Mouse (Mus musculus) embryonic facial prominence, embryonic 10.5 days (tissue): ENCODE results near the gene Psen1. TPM values are rescaled to one million over a fixed set of nuclear protein-coding genes. Genes with fewer than 3 reads are reported as not detected.

Experiments
- DNase-seq: peaks from one replicate; pipeline ENCODE4 v3.0.0-alpha.2; 2017; ENCODE audit warnings: low spot score
- H3K27ac ChIP-seq: fragments of 300-500 bp; sonication (generic); replicated peaks from 2 replicates; pipeline ENCODE4 v1.5.1; 2016; ENCODE audit warnings: mild to moderate bottlenecking
- H3K27me3 ChIP-seq: fragments of 300-500 bp; sonication (generic); replicated peaks from 2 replicates; pipeline ENCODE4 v1.6.1; 2016; ENCODE audit warnings: low read depth, mild to moderate bottlenecking; ENCODE audit not compliant: poor library complexity, severe bottlenecking
- H3K36me3 ChIP-seq: fragments of 300-500 bp; sonication (generic); replicated peaks from 2 replicates; pipeline ENCODE4 v1.6.1; 2016; ENCODE audit warnings: mild to moderate bottlenecking, moderate library complexity
- H3K4me1 ChIP-seq: fragments of 300-500 bp; sonication (generic); 2 replicates; pipeline ENCODE4 v1.6.1; 2016
- H3K4me3 ChIP-seq: fragments of 300-500 bp; sonication (generic); 2 replicates; pipeline ENCODE4 v1.5.1; 2016; ENCODE audit warnings: mild to moderate bottlenecking, moderate library complexity
- H3K9me3 ChIP-seq: fragments of 300-500 bp; sonication (generic); 2 replicates; pipeline ENCODE4 v1.6.1; 2016; ENCODE audit warnings: mild to moderate bottlenecking
- WGBS: fragments of 180-500 bp; shearing (Covaris S2); methylation state at CpG from one replicate; pipeline ENCODE4 v1.1.7; 2016; 5-methylcytosine and 5-hydroxymethylcytosine counted together
- polyA plus RNA-seq: library from polyadenylated mRNA; unstranded; fragments of >200 nt; fragmentation: Nextera tagmentation; extraction: Ambion mirVana; gene quantifications from 2 replicates; pipeline ENCODE4 v1.2.1, GENCODE M21; 2016

The Psen1 gene
- polyA plus RNA-seq, 1 experiment from 2014 or later = 61.4 TPM

GRCm38 (mm10) chr12:83765965-83766603 is 78.1 kb downstream of the Psen1 start:
- H3K4me3 ChIP-seq = no peak overlapping the region
- 66% methylated on average over 13 of the region's 13 CpGs for WGBS
- H3K4me1 ChIP-seq = peaks cover 84% of the 10 kb centered on the region
- peak; percentile 56 for DNase-seq
- H3K9me3 ChIP-seq = no peaks in the 10 kb centered on the region
- peak overlapping the region; percentile 63 for H3K27ac ChIP-seq
- no peaks in the 10 kb centered on the region for H3K36me3 ChIP-seq
- peaks cover 37% of the 10 kb centered on the region for H3K27me3 ChIP-seq

- Histone ChIP-seq H3K4me1 (peaks cover 69% of the 10 kb centered on the region), H3K36me3 (no peaks in the 10 kb centered on the region), H3K27me3 (peaks cover 37% of the 10 kb centered on the region), H3K4me3 (no peak overlapping the region), H3K9me3 (no peaks in the 10 kb centered on the region), H3K27ac (0 out of 2 replicates have a peak overlapping the region, but pooled peaks have one; percentile 51)
- 72% methylated on average over 9 of the region's 9 CpGs for WGBS
- no peak for DNase-seq
These were observed 79.9 kb downstream of the Psen1 start for GRCm38 (mm10) chr12:83767833-83768232.

GRCm38 (mm10) chr12:83768235-83768899 is 80.4 kb downstream of the Psen1 start:
- no peak for DNase-seq
- H3K36me3 ChIP-seq = no peaks in the 10 kb centered on the region
- no peaks in the 10 kb centered on the region for H3K9me3 ChIP-seq
- H3K27me3 ChIP-seq = peaks cover 33% of the 10 kb centered on the region
- H3K4me3 ChIP-seq = no peak overlapping the region
- WGBS = 82% methylated on average over 14 of the region's 14 CpGs
- H3K4me1 ChIP-seq = peaks cover 64% of the 10 kb centered on the region
- no peak overlapping the region for H3K27ac ChIP-seq

- peak; percentile 82 for DNase-seq
- no peaks in the 10 kb centered on the region for H3K36me3 ChIP-seq
- peaks cover 55% of the 10 kb centered on the region for H3K4me1 ChIP-seq
- 7% methylated on average over 25 of the region's 25 CpGs for WGBS
- peak overlapping the region; percentile 35; the same call in 1 of the 2 replicates for H3K27ac ChIP-seq
- peaks cover 23% of the 10 kb centered on the region for H3K27me3 ChIP-seq
- no peaks in the 10 kb centered on the region for H3K9me3 ChIP-seq
- peak overlapping the region; percentile 38 for H3K4me3 ChIP-seq
These were observed 82.7 kb downstream of the Psen1 start for GRCm38 (mm10) chr12:83770418-83771256.

GRCm38 (mm10) chr12:83775621-83776020 is 87.7 kb downstream of the Psen1 start:
- peaks cover 16% of the 10 kb centered on the region for H3K4me1 ChIP-seq
- 67% methylated on average over 12 of the region's 12 CpGs for WGBS
- H3K36me3 ChIP-seq = no peaks in the 10 kb centered on the region

GRCm38 (mm10) chr12:83776766-83777165 is 88.8 kb downstream of the Psen1 start:
- no peak for DNase-seq
- no peaks in the 10 kb centered on the region for H3K9me3 ChIP-seq
- H3K4me1 ChIP-seq = peaks cover 14% of the 10 kb centered on the region
- 89% methylated on average over 7 of the region's 7 CpGs for WGBS
- no peak overlapping the region for H3K27ac ChIP-seq
- no peak overlapping the region for H3K4me3 ChIP-seq
- H3K36me3 ChIP-seq = no peaks in the 10 kb centered on the region
- peaks cover 8% of the 10 kb centered on the region; the same call in 1 of the 2 replicates for H3K27me3 ChIP-seq

More at GRCm38 (mm10) chr12:83775621-83776020, 87.7 kb downstream of the Psen1 start:
- no peak for DNase-seq
- no peak overlapping the region for H3K27ac ChIP-seq
- H3K4me3 ChIP-seq = no peak overlapping the region
- no peaks in the 10 kb centered on the region for H3K9me3 ChIP-seq
- H3K27me3 ChIP-seq = peaks cover 10% of the 10 kb centered on the region; the same call in 1 of the 2 replicates

GRCm38 (mm10) chr12:83780181-83780580 is 92.2 kb downstream of the Psen1 start:
- H3K36me3 ChIP-seq = no peaks in the 10 kb centered on the region
- peaks cover 11% of the 10 kb centered on the region for H3K4me1 ChIP-seq
- no peak overlapping the region for H3K4me3 ChIP-seq
- H3K9me3 ChIP-seq = no peaks in the 10 kb centered on the region
- 85% methylated on average over 3 of the region's 3 CpGs for whole genome bisulfite sequencing
- no peak overlapping the region for H3K27ac ChIP-seq
- H3K27me3 ChIP-seq = no peaks in the 10 kb centered on the region
- DNase-seq = no peak

GRCm38 (mm10) chr12:83781204-83781603 is 93.3 kb downstream of the Psen1 start:
- no peak overlapping the region for H3K4me3 ChIP-seq
- no peaks in the 10 kb centered on the region for H3K27me3 ChIP-seq
- H3K9me3 ChIP-seq = no peaks in the 10 kb centered on the region
- no peak overlapping the region for H3K27ac ChIP-seq
- H3K4me1 ChIP-seq = 0 out of 2 replicates have a peak, but pooled peaks cover 2% of the 10 kb centered on the region
- no peaks in the 10 kb centered on the region for H3K36me3 ChIP-seq
- no peak for DNase-seq
- 76% methylated on average over 7 of the region's 7 CpGs for WGBS

- no peak overlapping the region for H3K27ac ChIP-seq
- no peak for DNase-seq
- no peaks in the 10 kb centered on the region for H3K36me3 ChIP-seq
- no peak overlapping the region for H3K4me3 ChIP-seq
- no peaks in the 10 kb centered on the region for H3K9me3 ChIP-seq
- no peaks in the 10 kb centered on the region for H3K27me3 ChIP-seq
- 76% methylated on average over 23 of the region's 23 CpGs for WGBS
- H3K4me1 ChIP-seq = 0 out of 2 replicates have a peak, but pooled peaks cover 2% of the 10 kb centered on the region
These were observed 93.8 kb downstream of the Psen1 start for GRCm38 (mm10) chr12:83781640-83782278.

- Histone ChIP-seq H3K36me3 (no peaks in the 10 kb centered on the region), H3K27me3 (no peaks in the 10 kb centered on the region), H3K4me3 (no peak overlapping the region), H3K27ac (no peak overlapping the region), H3K4me1 (0 out of 2 replicates have a peak, but pooled peaks cover 2% of the 10 kb centered on the region), H3K9me3 (no peaks in the 10 kb centered on the region)
- WGBS = 90% methylated on average over 10 of the region's 10 CpGs
- no peak for DNase-seq
These were observed 94.7 kb downstream of the Psen1 start for GRCm38 (mm10) chr12:83782669-83783068.
